Mouse (Mus musculus) ES-E14 (cell line): ENCODE measurements around the gene En2. TPM values are rescaled to one million over a fixed set of nuclear protein-coding genes. Genes with fewer than 3 reads are reported as not detected.

ENCODE experiments used
- DNase-seq: peaks from one replicate; pipeline ENCODE4 v3.0.0-alpha.2; 2013; ENCODE audit warnings: low read depth, low spot score
- H3K27ac ChIP-seq: 2 replicates; pipeline ENCODE4 v1.5.1; 2012; ENCODE audit warnings: low read depth, mild to moderate bottlenecking, low read length, moderate library complexity, mixed read lengths; ENCODE audit not compliant: poor library complexity, insufficient read depth, severe bottlenecking
- H3K36me3 ChIP-seq: 2 replicates; pipeline ENCODE4 v1.6.1; 2012; ENCODE audit warnings: mild to moderate bottlenecking, low read length, moderate library complexity, mixed read lengths; ENCODE audit not compliant: control insufficient read depth, poor library complexity, insufficient read depth, severe bottlenecking
- H3K4me1 ChIP-seq, 2 experiments: fragments of 150-350 bp in 1 of 2; sonication (generic) in 1 of 2; 2 replicates each; pipeline ENCODE4 v1.6.1; 2012; ENCODE audit warnings: low read length in 2 of 2, mild to moderate bottlenecking in 1 of 2, mixed read lengths in 1 of 2; ENCODE audit not compliant: control insufficient read depth in 2 of 2, insufficient read depth in 2 of 2, poor library complexity in 1 of 2
- H3K4me3 ChIP-seq, 2 experiments: fragments of 150-350 bp in 1 of 2; sonication (generic) in 1 of 2; 2 replicates each; pipeline ENCODE4 v1.5.1; 2012; ENCODE audit warnings: low read length in 2 of 2, low read depth in 1 of 2, mild to moderate bottlenecking in 1 of 2, mixed read lengths in 1 of 2; ENCODE audit not compliant: insufficient read depth in 1 of 2, poor library complexity in 1 of 2, severe bottlenecking in 1 of 2
- H3K9ac ChIP-seq: 2 replicates; pipeline ENCODE4 v1.6.1; 2012; ENCODE audit warnings: low read depth, mild to moderate bottlenecking, low read length, mixed read lengths; ENCODE audit not compliant: poor library complexity, insufficient read depth, severe bottlenecking
- H3K9me3 ChIP-seq: fragments of 150-350 bp; sonication (generic); 2 replicates; pipeline ENCODE4 v1.6.1; 2012; ENCODE audit warnings: low read depth, mild to moderate bottlenecking, low read length; ENCODE audit not compliant: control insufficient read depth, insufficient read depth
- CHD2 ChIP-seq: IDR thresholded peaks from 2 replicates; pipeline ENCODE4 v1.6.1; 2014; ENCODE audit warnings: mild to moderate bottlenecking, low read depth, low read length, inconsistent platforms
- HCFC1 ChIP-seq: IDR thresholded peaks from 2 replicates; pipeline ENCODE4 v1.6.1; 2012; ENCODE audit warnings: low read length, inconsistent platforms, borderline replicate concordance; ENCODE audit not compliant: insufficient read depth
- MAFK ChIP-seq: IDR thresholded peaks from 2 replicates; pipeline ENCODE4 v1.6.1; 2014; ENCODE audit warnings: mild to moderate bottlenecking, low read depth, low read length, inconsistent platforms; ENCODE audit not compliant: insufficient read depth
- ZC3H11A ChIP-seq: IDR thresholded peaks from 2 replicates; pipeline ENCODE4 v1.6.1; 2012; ENCODE audit warnings: low read depth, mild to moderate bottlenecking, inconsistent platforms, low read length, borderline replicate concordance
- ZNF384 ChIP-seq: IDR thresholded peaks from 2 replicates; pipeline ENCODE4 v1.6.1; 2012; ENCODE audit warnings: low read depth, low read length, inconsistent platforms
- in situ Hi-C, 2 experiments: fragments of 600-800 bp; cut with MboI; formaldehyde crosslinking; loops; one replicate each; pipeline ENCODE4 v1.15.1; 2025; ENCODE audit warnings: low sequenced_read_pairs in 2 of 2, inconsistent platforms in 1 of 2; ENCODE audit not compliant: unreplicated experiment in 2 of 2
- total RNA-seq: library from RNA; depleted of rRNA; stranded (reverse); fragments of 300-350 nt; gene quantifications from 2 replicates; pipeline ENCODE4 v1.2.3, GENCODE M21; 2012; rRNA removed

Gene En2
- total RNA-seq: 3.2 and 3.3 TPM in 2 replicates

GRCm38 (mm10) chr5:28165358-28166255 is at the start of gene En2:
En2 (plus strand) TSS chr5:28165694.
- TF ChIP-seq MAFK: no peak
- TF ChIP-seq ZC3H11A: no peak
- no peak for TF ChIP-seq HCFC1
- no peak for TF ChIP-seq ZNF384
- no peak for TF ChIP-seq CHD2
- Histone ChIP-seq H3K4me1 (peaks cover 2 to 7% of the 10 kb centered on the region in 2 experiments; a peak in 1 of 4 replicates), H3K36me3 (no peaks in the 10 kb centered on the region), H3K9ac (peak within 1 kb of the TSS; percentile 70), H3K4me3 (peak within 1 kb of the TSS; percentile 66 to 74), H3K9me3 (no peaks in the 10 kb centered on the region), H3K27ac (no peak within 1 kb of the TSS)
- DNase-seq: peak; percentile 70
- in situ Hi-C loops: loop anchor here (5.0 to 10.0 kb wide), 4 partner anchors 297 to 1312 kb away; partner anchors contain the start of genes Mnx1 (in 2 of the 2) and Shh (in 1 of the 2)

GRCm38 (mm10) chr5:28117251-28117880 is 48.1 kb upstream of the En2 start:
- H3K27ac ChIP-seq: no peak overlapping the region
- no peaks in the 10 kb centered on the region for H3K4me1 ChIP-seq
- H3K36me3 ChIP-seq: no peaks in the 10 kb centered on the region
- H3K9me3 ChIP-seq: no peaks in the 10 kb centered on the region
- TF ChIP-seq ZNF384 (no peak), MAFK (no peak), HCFC1 (no peak), ZC3H11A (no peak), CHD2 (no peak)
- peak overlapping the region; percentile 48 to 55; a peak in 3 of 4 replicates for H3K4me3 ChIP-seq
- in situ Hi-C loops: no loop called here
- no peak overlapping the region for H3K9ac ChIP-seq
- no peak for DNase-seq

GRCm38 (mm10) chr5:28117882-28118530 is 47.5 kb upstream of the En2 start:
- Histone ChIP-seq H3K4me3 (peak overlapping the region; percentile 48 to 55), H3K27ac (no peak overlapping the region), H3K9me3 (no peaks in the 10 kb centered on the region), H3K36me3 (no peaks in the 10 kb centered on the region), H3K9ac (peak overlapping the region; percentile 61), H3K4me1 (no peaks in the 10 kb centered on the region)
- in situ Hi-C loops: no loop called here
- DNase-seq: no peak
- TF ChIP-seq CHD2 (no peak), ZC3H11A (no peak), ZNF384 (no peak), HCFC1 (no peak), MAFK (no peak)

GRCm38 (mm10) chr5:28118531-28118925 is 47.0 kb upstream of the En2 start:
- no peaks in the 10 kb centered on the region for H3K36me3 ChIP-seq
- no peak for TF ChIP-seq CHD2
- no peak for TF ChIP-seq HCFC1
- no peak for TF ChIP-seq ZC3H11A
- TF ChIP-seq ZNF384: no peak
- TF ChIP-seq MAFK: no peak
- H3K9me3 ChIP-seq: no peaks in the 10 kb centered on the region
- H3K9ac ChIP-seq: no peak overlapping the region
- peak overlapping the region; percentile 48 to 55 for H3K4me3 ChIP-seq
- in situ Hi-C loops: no loop called here
- peaks cover 0 to 2% of the 10 kb centered on the region in 2 experiments; a peak in 2 of 4 replicates for H3K4me1 ChIP-seq
- no peak for DNase-seq
- H3K27ac ChIP-seq: no peak overlapping the region
